Mouse (Mus musculus): ENCODE data around the gene Hmmr.

Gene Hmmr

GRCm38 (mm10) chr11:40695103-40695502, 38.1 kb downstream of the Hmmr start, which contains the start of gene Mat2b:
TSS of gene Mat2b (minus strand) at chr11:40695203.
- in situ Hi-C loops (cut with MboI; ENCODE audit: low sequenced_read_pairs), result no loop called here

GRCm38 (mm10) chr11:40694311-40695087, 38.7 kb downstream of the Hmmr start:
- in situ Hi-C loops (cut with MboI; ENCODE audit: low sequenced_read_pairs), result no loop called here

- in situ Hi-C loops (cut with MboI; ENCODE audit: low sequenced_read_pairs), result no loop called here
These were observed 39.8 kb downstream of the Hmmr start for GRCm38 (mm10) chr11:40693366-40693951.

- in situ Hi-C loops (cut with MboI; ENCODE audit: low sequenced_read_pairs), result no loop called here
These were observed 40.5 kb downstream of the Hmmr start for GRCm38 (mm10) chr11:40692511-40693365.

GRCm38 (mm10) chr11:40692101-40692509, 41.1 kb downstream of the Hmmr start:
- in situ Hi-C loops (cut with MboI; ENCODE audit: low sequenced_read_pairs), result no loop called here

- in situ Hi-C loops (cut with MboI; ENCODE audit: low sequenced_read_pairs), result no loop called here
These were observed 42.6 kb downstream of the Hmmr start for GRCm38 (mm10) chr11:40690444-40691127.

GRCm38 (mm10) chr11:40683295-40683694, 49.9 kb downstream of the Hmmr start:
- in situ Hi-C loops (cut with MboI; ENCODE audit: low sequenced_read_pairs), result no loop called here

- in situ Hi-C loops (cut with MboI; ENCODE audit: low sequenced_read_pairs), result no loop called here
These were observed 50.8 kb downstream of the Hmmr start for GRCm38 (mm10) chr11:40682456-40682855.

GRCm38 (mm10) chr11:40677169-40677568, 56.1 kb downstream of the Hmmr start:
- in situ Hi-C loops (cut with MboI; ENCODE audit: low sequenced_read_pairs), result no loop called here

- in situ Hi-C loops (cut with MboI; ENCODE audit: low sequenced_read_pairs), result no loop called here
These were observed 58.0 kb downstream of the Hmmr start for GRCm38 (mm10) chr11:40675014-40675730.

Measured in CH12F3 (cell line).